Mouse (Mus musculus) liver, embryonic 13.5 days (tissue): Measurements from ENCODE around the gene Stard7. TPM values are rescaled to one million over a fixed set of nuclear protein-coding genes. Genes with fewer than 3 reads are reported as not detected.
A peak's percentile ranks its signal among the peaks of the same experiment; 100 is the strongest.

Source experiments
- ATAC-seq: fragments of 200-750 bp; cut with Nextera tagmentation; 2 replicates; pipeline ENCODE4 v1.8.0; 2017; ENCODE audit warnings: low read depth, mild to moderate bottlenecking, moderate number of reproducible peaks, moderate library complexity
- DNase-seq: peaks from one replicate; pipeline ENCODE4 v3.0.0; 2022
- H3K27ac ChIP-seq: fragments of 300-500 bp; sonication (generic); 2 replicates; pipeline ENCODE4 v1.5.1; 2015; ENCODE audit warnings: moderate library complexity, mild to moderate bottlenecking, inconsistent platforms
- H3K27me3 ChIP-seq: fragments of 300-500 bp; sonication (generic); 2 replicates; pipeline ENCODE4 v1.6.1; 2015; ENCODE audit warnings: mild to moderate bottlenecking, inconsistent platforms
- H3K36me3 ChIP-seq: fragments of 300-500 bp; sonication (generic); 2 replicates; pipeline ENCODE4 v1.6.1; 2015; ENCODE audit warnings: mild to moderate bottlenecking, inconsistent platforms
- H3K4me1 ChIP-seq: fragments of 300-500 bp; sonication (generic); replicated peaks from 2 replicates; pipeline ENCODE4 v1.6.1; 2015; ENCODE audit warnings: inconsistent platforms
- H3K4me2 ChIP-seq: fragments of 300-500 bp; sonication (generic); 2 replicates; pipeline ENCODE4 v1.6.1; 2015; ENCODE audit warnings: inconsistent platforms, mild to moderate bottlenecking, moderate library complexity
- H3K4me3 ChIP-seq: fragments of 300-500 bp; sonication (generic); replicated peaks from 2 replicates; pipeline ENCODE4 v1.5.1; 2015; ENCODE audit warnings: mild to moderate bottlenecking, inconsistent platforms
- H3K9ac ChIP-seq: fragments of 300-500 bp; sonication (generic); 2 replicates; pipeline ENCODE4 v1.6.1; 2015; ENCODE audit warnings: mild to moderate bottlenecking, inconsistent platforms
- H3K9me3 ChIP-seq: fragments of 300-500 bp; sonication (generic); replicated peaks from 2 replicates; pipeline ENCODE4 v1.6.1; 2016; ENCODE audit warnings: inconsistent platforms
- WGBS: fragments of 180-500 bp; shearing (Covaris S2); methylation state at CpG from one replicate; pipeline ENCODE4 v1.1.7; 2015; ENCODE audit not compliant: insufficient replicate concordance; 5-methylcytosine and 5-hydroxymethylcytosine counted together
- polyA plus RNA-seq: library from polyadenylated mRNA; unstranded; fragments of >200 nt; fragmentation: Nextera tagmentation; extraction: Ambion mirVana; gene quantifications from 2 replicates; pipeline ENCODE4 v1.2.1, GENCODE M21; 2015

Gene Stard7
- polyA plus RNA-seq, 1 experiment from 2014 or later, result 48.6 TPM

- Histone ChIP-seq H3K27me3 (no peaks in the 10 kb centered on the region), H3K9me3 (no peaks in the 10 kb centered on the region), H3K4me2 (no peak overlapping the region), H3K27ac (no peak overlapping the region), H3K4me3 (no peak overlapping the region), H3K36me3 (no peaks in the 10 kb centered on the region), H3K4me1 (peaks cover 16% of the 10 kb centered on the region), H3K9ac (no peak overlapping the region)
- ATAC-seq (no peak), DNase-seq (no peak)
- 25% methylated on average over 2 of the region's 2 CpGs for WGBS
Observed at GRCm38 (mm10) chr2:127310246-127310645, 40.2 kb downstream of the Stard7 start.

DNA sequence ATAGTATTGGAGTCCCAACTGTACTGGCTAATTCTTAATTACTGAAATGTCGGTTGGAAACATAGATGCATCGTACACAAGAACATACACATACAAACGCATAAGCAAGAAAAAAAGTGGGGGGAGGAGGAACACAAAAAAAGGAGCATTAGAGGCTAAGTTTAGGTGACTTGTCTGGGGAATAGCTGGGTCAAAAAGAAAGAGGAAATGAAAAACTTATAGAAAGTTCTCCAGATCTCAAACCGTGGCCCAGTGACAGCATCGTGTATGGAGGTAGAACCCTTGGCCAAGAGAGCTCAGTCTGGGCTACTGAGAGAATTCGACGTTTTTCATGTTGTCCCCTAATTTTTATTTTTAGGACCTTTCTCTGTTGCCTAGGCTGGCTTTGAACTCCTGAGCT is 40.7 kb downstream of the Stard7 start:
- Histone ChIP-seq H3K4me2 (no peak overlapping the region), H3K9me3 (no peaks in the 10 kb centered on the region), H3K9ac (no peak overlapping the region), H3K4me3 (no peak overlapping the region), H3K27ac (no peak overlapping the region), H3K27me3 (no peaks in the 10 kb centered on the region), H3K36me3 (no peaks in the 10 kb centered on the region), H3K4me1 (peaks cover 16% of the 10 kb centered on the region)
- WGBS, result 71% methylated on average over 7 of the region's 7 CpGs
- ATAC-seq, result no peak
- DNase-seq, result no peak

GRCm38 (mm10) chr2:127311193-127311592 is 41.2 kb downstream of the Stard7 start:
- WGBS, result 63% methylated on average over 1 of the region's 1 CpGs
- ATAC-seq (no peak), DNase-seq (no peak)
- H3K4me1 ChIP-seq, result peaks cover 16% of the 10 kb centered on the region
- no peak overlapping the region for H3K4me3 ChIP-seq
- no peak overlapping the region for H3K27ac ChIP-seq
- no peaks in the 10 kb centered on the region for H3K9me3 ChIP-seq
- no peaks in the 10 kb centered on the region for H3K27me3 ChIP-seq
- H3K9ac ChIP-seq, result no peak overlapping the region
- no peak overlapping the region for H3K4me2 ChIP-seq
- H3K36me3 ChIP-seq, result no peaks in the 10 kb centered on the region

DNA sequence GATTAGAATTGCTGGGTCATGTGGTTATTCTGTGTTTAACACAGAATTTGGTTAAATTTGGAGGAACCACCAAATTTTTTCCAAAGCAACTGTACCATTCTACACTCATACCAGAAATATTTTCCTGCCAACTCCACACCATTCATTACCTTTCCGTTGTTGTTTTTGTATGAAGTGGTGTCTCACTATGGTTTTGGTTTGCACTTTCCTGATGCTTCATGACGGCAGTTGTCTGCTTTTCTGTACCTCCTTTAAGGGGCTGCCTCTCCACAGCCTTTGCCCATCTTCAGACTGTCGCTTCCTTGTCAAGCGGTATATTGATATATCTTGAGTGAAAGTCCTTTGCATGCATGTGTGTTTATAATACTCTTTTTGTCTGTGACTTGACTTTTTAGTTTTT is 42.8 kb downstream of the Stard7 start:
- Histone ChIP-seq H3K27ac (no peak overlapping the region), H3K4me1 (peaks cover 12% of the 10 kb centered on the region), H3K9ac (no peak overlapping the region), H3K4me3 (no peak overlapping the region), H3K36me3 (no peaks in the 10 kb centered on the region), H3K4me2 (no peak overlapping the region), H3K27me3 (no peaks in the 10 kb centered on the region), H3K9me3 (no peaks in the 10 kb centered on the region)
- DNase-seq, result no peak
- no peak for ATAC-seq
- WGBS, result 85% methylated on average over 4 of the region's 4 CpGs

GRCm38 (mm10) chr2:127313878-127314277 is 43.9 kb downstream of the Stard7 start:
- ATAC-seq (peak; percentile 39; the same call in 1 of the 2 replicates), DNase-seq (no peak)
- no peak overlapping the region for H3K4me2 ChIP-seq
- H3K4me3 ChIP-seq, result no peak overlapping the region
- H3K9ac ChIP-seq, result no peak overlapping the region
- H3K4me1 ChIP-seq, result peaks cover 12% of the 10 kb centered on the region
- WGBS, result 47% methylated on average over 4 of the region's 4 CpGs
- H3K27ac ChIP-seq, result peak overlapping the region; percentile 7; the same call in 1 of the 2 replicates
- H3K27me3 ChIP-seq, result no peaks in the 10 kb centered on the region
- no peaks in the 10 kb centered on the region for H3K9me3 ChIP-seq
- no peaks in the 10 kb centered on the region for H3K36me3 ChIP-seq

DNA sequence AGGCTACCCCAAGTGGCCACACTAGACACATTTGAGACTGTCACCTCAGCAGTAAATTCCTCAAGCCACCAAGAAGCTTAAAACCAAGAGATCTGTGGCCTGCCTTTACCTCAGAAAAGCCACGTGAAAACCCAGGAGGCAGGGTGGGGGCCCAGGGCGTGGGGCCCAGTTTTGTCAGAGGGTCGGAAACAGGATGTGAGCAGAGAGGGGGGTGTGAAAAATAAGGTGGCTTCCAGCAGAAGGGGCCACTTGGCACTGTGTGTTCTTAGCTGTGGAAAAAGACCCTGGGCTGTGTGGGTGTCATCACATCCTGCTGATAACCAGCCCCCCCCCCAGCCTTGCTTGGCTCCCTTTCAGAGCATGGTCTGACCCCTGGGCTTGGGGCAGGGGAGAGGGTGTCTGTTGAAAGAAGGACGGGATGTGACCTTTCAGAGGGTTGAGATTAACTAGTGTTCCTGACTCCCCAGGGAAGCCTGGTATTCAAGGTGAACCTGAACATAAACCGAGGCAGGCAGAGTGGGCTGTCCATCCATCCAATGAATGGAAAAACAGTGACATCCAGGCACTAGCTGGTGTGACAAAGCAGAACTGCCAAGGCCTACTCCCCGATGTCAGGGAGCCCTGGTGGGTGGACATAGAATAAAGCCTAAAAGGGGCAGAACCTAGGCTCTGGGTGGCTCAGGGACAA is 44.6 kb downstream of the Stard7 start:
- no peaks in the 10 kb centered on the region for H3K9me3 ChIP-seq
- no peak overlapping the region for H3K9ac ChIP-seq
- ATAC-seq (no peak), DNase-seq (no peak)
- H3K4me1 ChIP-seq, result peaks cover 12% of the 10 kb centered on the region
- peak overlapping the region; percentile 7; the same call in 1 of the 2 replicates for H3K27ac ChIP-seq
- no peak overlapping the region for H3K4me3 ChIP-seq
- no peaks in the 10 kb centered on the region for H3K27me3 ChIP-seq
- 28% methylated on average over 6 of the region's 6 CpGs for WGBS
- H3K4me2 ChIP-seq, result no peak overlapping the region
- no peaks in the 10 kb centered on the region for H3K36me3 ChIP-seq

- ATAC-seq (no peak), DNase-seq (no peak)
- no peak overlapping the region for H3K27ac ChIP-seq
- no peaks in the 10 kb centered on the region for H3K9me3 ChIP-seq
- no peaks in the 10 kb centered on the region for H3K36me3 ChIP-seq
- H3K9ac ChIP-seq, result no peak overlapping the region
- WGBS, result 80% methylated on average over 1 of the region's 1 CpGs
- H3K4me2 ChIP-seq, result no peak overlapping the region
- H3K27me3 ChIP-seq, result no peaks in the 10 kb centered on the region
- peaks cover 9% of the 10 kb centered on the region for H3K4me1 ChIP-seq
- no peak overlapping the region for H3K4me3 ChIP-seq
Observed at GRCm38 (mm10) chr2:127315155-127315470, 45.1 kb downstream of the Stard7 start.

DNA sequence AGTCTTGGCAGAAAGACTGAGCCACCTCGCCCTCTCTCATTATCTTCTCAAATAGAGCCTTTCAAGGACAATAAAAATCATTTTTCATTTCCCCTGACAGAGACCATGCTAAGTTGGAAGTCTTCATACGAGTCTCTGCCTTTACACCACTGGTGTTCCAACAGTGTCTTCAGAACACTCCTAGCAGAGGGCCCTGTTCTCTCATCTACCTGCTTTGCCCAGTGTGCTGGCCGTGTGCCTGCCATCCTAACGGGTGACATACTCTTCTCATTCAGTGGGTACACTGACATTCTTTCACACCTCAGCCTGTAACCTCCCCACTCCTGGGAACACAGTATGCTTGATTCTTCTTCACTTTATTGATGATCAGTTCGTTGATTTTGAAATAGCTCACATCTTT is 46.4 kb downstream of the Stard7 start:
- Histone ChIP-seq H3K4me2 (no peak overlapping the region), H3K27ac (no peak overlapping the region), H3K4me1 (peaks cover 7% of the 10 kb centered on the region), H3K9me3 (no peaks in the 10 kb centered on the region), H3K9ac (no peak overlapping the region), H3K36me3 (no peaks in the 10 kb centered on the region), H3K4me3 (no peak overlapping the region), H3K27me3 (no peaks in the 10 kb centered on the region)
- 65% methylated on average over 5 of the region's 5 CpGs for WGBS
- ATAC-seq (no peak), DNase-seq (no peak)

DNA sequence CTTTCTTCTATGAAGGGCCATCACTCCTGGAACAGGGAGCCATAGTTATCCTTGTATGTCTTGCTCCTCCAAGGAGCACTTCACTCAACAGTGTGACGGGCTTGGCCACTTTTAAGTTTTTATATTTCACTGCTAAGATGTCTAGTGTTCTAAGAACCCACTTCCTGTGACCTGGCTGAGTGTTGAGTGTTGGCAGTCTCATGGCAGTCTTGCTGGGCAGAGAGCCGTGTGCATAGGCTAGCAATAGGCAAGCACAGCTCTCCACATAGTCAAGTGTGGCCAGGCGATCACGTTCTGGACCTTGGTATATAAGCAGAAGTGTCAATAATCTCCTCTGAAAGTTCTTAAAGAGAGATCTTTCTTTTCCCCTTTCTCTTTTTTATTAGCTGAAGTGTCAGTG is 48.1 kb downstream of the Stard7 start:
- H3K4me1 ChIP-seq, result peaks cover 7% of the 10 kb centered on the region
- DNase-seq, result no peak
- no peak overlapping the region for H3K27ac ChIP-seq
- WGBS, result 51% methylated on average over 4 of the region's 4 CpGs
- H3K9me3 ChIP-seq, result no peaks in the 10 kb centered on the region
- H3K27me3 ChIP-seq, result no peaks in the 10 kb centered on the region
- H3K4me3 ChIP-seq, result no peak overlapping the region
- H3K9ac ChIP-seq, result no peak overlapping the region
- no peaks in the 10 kb centered on the region for H3K36me3 ChIP-seq
- no peak overlapping the region for H3K4me2 ChIP-seq
- ATAC-seq, result no peak

- peaks cover 10% of the 10 kb centered on the region for H3K4me1 ChIP-seq
- H3K4me2 ChIP-seq, result no peak overlapping the region
- ATAC-seq, result no peak
- 30% methylated on average over 4 of the region's 4 CpGs for WGBS
- no peaks in the 10 kb centered on the region for H3K36me3 ChIP-seq
- DNase-seq, result no peak
- H3K27me3 ChIP-seq, result no peaks in the 10 kb centered on the region
- no peaks in the 10 kb centered on the region for H3K9me3 ChIP-seq
- no peak overlapping the region for H3K4me3 ChIP-seq
- no peak overlapping the region for H3K9ac ChIP-seq
- H3K27ac ChIP-seq, result no peak overlapping the region
Observed at GRCm38 (mm10) chr2:127319071-127319470, 49.1 kb downstream of the Stard7 start.

DNA sequence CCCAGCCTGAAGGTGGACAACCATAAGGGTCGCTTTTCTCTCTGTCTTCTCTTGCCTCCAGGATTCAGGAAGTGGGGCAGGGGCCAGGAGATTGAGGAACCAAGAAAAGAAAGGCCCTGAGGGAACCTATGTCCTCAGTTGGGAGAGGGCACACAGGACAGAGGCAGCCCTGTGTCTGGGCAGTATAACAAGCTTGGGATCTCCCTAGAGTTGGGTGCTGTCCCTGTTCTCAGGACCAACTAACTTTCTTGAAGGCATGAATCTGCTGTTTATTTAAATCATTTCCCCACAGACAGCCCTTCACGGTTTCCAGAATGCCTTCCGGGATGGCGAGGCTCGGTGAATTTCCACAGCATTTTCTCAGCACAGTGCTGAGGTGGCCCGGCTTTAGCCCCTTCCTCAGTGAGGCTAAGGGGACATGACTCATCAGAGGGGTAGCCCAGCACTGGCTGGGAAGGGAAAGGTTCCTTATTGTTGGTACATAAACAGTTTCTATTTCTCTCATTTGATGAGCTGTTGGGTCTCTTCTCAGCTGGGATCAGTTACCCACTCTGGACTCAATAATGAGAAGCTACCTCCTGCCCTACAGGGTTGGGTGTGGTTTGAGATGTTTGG is 52.8 kb downstream of the Stard7 start:
- Histone ChIP-seq H3K4me3 (no peak overlapping the region), H3K27ac (no peak overlapping the region), H3K27me3 (no peaks in the 10 kb centered on the region), H3K9ac (no peak overlapping the region), H3K9me3 (no peaks in the 10 kb centered on the region), H3K4me1 (peaks cover 7% of the 10 kb centered on the region; the same call in 1 of the 2 replicates), H3K4me2 (no peak overlapping the region), H3K36me3 (no peaks in the 10 kb centered on the region)
- ATAC-seq, result no peak
- WGBS, result 44% methylated on average over 6 of the region's 6 CpGs
- no peak for DNase-seq

GRCm38 (mm10) chr2:127323667-127324066 is 53.6 kb downstream of the Stard7 start:
- Histone ChIP-seq H3K9ac (no peak overlapping the region), H3K27ac (no peak overlapping the region), H3K36me3 (no peaks in the 10 kb centered on the region), H3K4me2 (no peak overlapping the region), H3K27me3 (no peaks in the 10 kb centered on the region), H3K9me3 (no peaks in the 10 kb centered on the region), H3K4me3 (no peak overlapping the region), H3K4me1 (peaks cover 16% of the 10 kb centered on the region)
- ATAC-seq (no peak), DNase-seq (no peak)
- 59% methylated on average over 1 of the region's 1 CpGs for WGBS
